Mouse (Mus musculus) ZHBTc4 (cell line): ENCODE data around the gene Flnb.

Experiments used
- DNase-seq: peaks from one replicate; pipeline ENCODE4 v3.0.0-alpha.2; 2011; ENCODE audit warnings: low read depth, low spot score

The Flnb gene

DNA sequence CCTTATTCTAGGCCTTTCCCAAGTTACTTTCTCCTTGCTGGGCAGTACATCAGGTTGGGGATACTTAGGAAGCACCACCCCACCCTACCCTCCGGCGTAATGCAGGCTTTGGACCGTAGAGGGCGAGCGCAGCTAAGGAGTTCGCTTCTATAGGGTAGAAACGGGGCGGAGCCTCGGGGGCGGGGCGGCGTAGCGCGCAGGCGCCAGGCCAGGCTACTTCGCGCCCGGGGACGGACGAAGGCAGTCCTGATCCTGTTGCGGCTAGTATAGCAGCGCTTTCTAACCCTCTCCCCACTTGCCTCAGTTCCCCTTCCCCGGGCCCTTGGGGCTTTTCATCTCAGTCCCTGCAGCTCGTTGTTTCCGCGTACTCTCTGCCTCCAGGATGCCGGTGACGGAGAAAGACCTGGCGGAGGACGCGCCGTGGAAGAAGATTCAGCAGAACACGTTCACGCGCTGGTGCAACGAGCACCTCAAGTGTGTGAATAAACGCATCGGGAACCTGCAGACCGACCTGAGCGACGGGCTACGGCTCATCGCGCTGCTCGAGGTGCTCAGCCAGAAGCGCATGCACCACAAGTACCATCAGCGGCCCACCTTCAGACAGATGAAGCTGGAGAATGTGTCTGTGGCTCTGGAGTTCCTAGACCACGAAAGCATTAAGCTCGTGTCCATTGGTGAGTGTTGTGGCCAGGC is at the start of gene Flnb:
Gene Flnb (plus strand): TSS at position 188 of the 693 bp plus-strand sequence.
- peak; percentile 99 for DNase-seq

DNA sequence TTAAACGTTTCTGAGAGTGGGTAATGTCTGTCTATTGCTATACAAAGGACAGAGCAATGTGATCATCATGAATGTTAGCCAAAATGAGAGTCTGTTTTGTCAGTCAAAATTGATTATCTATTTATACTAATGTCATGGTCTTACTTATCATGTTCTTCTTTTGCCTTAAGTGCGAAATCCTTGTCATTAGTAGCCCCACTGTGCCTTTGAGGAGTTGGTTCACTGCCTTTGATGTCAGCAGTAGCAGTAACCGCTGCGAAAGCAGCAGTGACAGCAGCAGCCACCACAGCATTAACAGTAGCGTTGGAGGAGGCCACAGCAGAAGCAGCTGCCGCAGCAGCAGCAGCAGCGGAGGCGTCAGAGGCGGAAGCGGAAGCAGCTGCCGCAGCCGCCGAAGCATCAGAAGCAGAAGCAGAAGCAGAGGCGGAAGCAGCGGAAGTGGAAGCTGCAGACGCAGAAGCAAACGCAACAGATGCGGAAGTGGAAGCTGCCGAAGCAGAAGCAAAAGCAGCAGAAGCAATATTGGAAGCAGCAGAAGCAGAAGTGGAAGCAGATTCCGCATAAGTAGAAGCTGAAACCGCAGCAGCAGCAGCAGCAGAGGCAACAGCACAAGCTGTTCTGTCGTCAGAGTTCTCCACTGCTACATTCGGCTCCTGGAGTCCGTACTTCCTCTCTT is 43.9 kb upstream of the Flnb start:
- DNase-seq, result peak; percentile 28

DNA sequence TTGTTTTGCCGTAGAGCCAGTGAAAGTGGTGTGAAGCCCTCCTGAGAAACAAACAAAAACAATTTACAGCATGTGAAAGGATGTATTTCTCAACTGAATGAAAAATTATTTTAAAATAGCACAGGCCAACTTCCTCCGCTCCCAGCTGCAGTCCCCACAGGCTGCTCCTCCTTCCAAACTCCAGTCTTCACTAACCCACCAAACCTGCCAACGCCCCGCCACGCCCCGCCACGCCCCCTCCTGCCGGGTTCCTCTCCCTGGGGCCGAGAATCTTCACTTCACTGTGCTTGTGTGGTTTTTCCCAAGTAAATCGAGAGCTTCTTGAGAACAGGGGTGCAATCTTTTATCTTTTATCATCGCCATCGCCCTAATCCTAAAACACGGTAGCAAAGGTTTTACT is 31.7 kb upstream of the Flnb start:
- DNase-seq, result no peak

DNA sequence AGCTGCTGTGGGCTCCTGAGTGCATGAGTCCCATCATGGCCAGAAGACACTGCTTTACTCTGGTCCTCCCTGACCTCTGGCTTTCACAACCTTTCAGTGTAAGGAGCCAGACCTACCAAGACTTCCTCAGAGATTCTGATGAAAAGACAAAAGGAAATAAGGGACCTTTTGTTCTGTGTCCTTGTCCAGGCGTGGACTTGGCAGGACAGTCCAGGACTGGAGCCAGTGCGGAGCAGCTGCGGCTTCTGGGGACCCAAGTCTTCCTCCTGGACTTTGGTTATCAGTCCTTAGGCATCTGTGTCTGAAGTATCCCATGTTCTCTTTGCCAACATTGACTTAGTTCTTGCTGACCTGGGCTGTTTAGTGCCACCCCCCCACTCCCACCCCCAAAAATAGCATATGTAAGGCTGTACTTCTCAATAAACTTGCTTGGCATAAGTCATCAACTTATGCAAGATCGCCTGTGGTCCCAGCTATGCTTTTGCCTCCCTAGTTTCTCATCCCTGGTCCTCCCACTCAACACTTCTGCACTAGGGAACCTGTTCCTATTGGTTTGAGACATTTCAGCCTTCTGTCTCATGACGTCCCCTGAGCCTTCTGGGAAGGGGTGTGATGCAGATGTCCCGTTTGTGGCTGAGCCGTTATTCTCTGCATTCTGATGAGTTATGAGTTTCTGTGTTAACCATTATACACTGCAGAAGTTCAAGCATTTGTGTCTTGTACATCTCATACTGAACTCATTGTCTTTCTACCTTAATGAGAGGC is 28.3 kb upstream of the Flnb start:
- no peak for DNase-seq

DNA sequence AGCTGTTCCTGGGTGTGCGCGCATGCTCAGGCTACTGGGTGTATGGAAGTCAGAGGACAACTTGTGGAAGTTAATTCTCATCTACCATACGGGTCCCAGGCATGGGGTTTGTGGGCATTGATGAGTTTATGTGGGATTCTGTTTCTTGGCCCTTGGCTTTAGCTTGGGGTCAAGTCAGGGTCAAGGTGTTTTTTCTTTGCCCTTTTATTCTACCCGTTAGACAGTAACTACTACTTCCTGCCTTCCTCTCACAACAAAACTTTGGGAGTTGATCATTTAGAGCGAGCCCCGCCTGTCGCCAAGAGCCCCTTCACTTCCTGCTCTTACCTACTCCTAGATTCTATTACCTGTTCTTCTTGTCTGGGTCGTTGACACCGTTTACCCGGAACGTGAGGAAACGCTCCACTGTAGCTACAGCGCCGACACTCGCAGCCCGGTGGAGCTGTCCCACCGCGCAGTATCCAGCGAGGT is 26.7 kb upstream of the Flnb start:
- peak; percentile 66 for DNase-seq

DNA sequence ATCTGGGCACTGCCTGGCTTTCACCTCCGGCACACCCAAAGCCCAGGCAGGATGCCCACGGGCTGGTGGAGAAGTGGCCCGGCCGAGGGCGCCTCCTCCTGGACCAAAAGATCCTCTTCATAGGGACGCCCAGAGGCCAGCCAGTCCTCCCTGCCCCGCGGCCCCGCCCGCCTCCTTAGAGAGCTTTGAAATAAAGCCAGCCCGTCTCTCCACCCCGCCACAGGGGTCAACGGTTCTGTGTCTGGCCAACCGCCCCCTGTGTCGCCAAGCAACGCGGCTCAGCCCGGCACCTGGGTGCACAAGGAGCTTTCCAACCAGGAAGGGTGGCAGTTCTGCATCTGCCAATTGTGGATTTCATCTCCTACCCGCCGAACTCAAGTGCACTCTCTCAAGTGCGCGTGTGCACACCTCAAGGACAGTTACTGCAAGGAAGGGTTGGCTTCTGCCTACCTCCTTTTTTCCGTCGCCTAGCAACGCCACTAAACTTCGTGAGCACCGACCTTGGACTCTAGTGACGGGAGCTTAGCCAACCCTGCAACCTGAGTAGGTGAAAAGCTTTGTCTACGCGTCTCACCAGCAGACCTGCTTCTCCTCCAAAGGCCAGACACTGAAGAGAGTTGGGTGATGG is 26.1 kb upstream of the Flnb start, which contains the start of gene Gm26661:
Gene Gm26661 (plus strand): TSS at position 56 of the 628 bp plus-strand sequence.
- peak; percentile 92 for DNase-seq

DNA sequence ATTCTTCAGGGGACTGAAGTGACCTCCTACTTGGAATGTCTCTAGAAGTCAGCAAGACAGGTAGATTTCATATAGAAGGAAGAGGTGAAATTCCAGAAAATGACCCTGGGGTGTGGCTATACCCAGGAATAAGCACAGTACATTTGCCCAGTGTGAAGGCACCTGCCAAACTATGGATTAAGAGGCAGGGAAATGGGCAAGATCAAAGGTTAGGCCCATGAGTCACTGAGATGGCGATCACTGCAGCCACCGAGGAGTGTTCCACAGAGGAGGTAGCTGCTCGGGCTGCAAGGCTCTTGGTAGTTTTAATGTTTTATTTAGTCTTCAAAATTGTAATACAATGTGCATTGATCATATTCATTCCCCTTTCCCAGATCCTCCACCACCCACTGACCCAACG is 21.8 kb upstream of the Flnb start:
- no peak for DNase-seq

DNA sequence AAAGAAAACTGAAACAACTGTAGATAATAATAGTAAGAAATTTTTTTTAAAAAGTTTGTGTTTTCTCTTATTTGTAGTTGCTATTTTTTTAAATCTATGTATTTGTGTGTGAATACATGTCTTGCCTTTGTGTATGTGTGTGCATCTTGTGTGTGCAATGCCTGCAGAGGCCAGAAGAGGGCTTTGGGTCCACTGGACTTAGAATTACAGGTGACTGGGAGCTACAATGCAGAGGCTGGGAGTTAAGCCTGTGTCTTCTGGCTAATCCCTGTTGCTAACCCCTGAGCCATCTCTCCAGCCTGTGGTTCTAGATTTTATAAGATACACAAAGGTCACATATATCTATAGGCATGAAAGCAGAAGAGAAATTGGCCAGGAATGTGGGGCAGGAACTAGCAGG is 17.1 kb upstream of the Flnb start:
- DNase-seq, result peak; percentile 73

DNA sequence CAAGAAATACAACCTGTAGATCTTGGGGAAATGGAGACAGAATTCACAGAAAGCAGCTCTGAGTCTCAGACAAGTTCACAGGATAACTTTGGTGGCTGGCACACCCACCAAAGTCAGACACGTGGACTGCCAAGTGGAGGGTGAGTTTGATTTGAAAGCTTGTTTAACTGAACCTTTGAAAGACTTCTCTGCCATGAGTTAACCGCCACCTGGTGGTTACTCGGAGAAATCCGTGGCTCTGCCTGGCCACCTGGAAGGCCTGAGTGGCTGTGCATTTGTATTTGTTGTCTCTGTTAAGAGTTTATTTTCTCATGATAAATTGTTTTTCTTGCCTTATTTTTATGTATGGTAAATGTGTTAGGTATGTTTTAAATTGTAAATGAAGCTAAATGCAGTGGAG is 15.9 kb upstream of the Flnb start:
- DNase-seq, result peak; percentile 78

DNA sequence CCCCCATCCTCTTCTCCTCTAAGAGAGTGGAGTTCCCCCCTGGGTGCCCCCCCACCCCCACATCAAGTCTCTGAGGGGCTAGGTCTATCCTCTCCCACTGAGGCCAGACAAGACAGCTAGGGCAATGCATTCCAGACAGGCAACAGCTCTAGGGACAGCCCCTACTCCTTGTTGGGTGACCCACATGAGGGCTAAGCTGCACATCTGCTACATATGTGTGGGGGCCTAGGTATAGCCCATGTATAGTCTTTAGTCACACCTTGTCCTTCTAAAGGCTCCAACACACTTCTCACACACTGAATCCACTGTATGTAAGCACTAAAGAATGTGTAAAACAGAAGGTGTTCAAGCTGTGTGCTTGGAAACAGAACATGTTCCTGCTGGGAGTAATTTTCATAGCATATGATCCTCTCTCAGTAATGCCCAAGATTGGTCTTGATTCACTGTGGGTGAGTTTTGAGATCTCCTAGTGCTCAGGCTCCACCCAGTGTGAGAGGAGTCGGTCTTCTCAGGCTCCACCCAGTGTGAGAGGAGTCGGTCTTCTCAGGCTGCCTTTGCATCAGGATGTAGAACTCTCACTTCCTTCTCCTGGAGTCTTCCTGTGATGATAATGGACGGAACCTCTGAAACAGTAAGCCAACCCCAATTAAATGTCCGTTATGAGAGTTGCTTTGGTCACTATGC is 13.7 kb upstream of the Flnb start:
- peak; percentile 58 for DNase-seq

DNA sequence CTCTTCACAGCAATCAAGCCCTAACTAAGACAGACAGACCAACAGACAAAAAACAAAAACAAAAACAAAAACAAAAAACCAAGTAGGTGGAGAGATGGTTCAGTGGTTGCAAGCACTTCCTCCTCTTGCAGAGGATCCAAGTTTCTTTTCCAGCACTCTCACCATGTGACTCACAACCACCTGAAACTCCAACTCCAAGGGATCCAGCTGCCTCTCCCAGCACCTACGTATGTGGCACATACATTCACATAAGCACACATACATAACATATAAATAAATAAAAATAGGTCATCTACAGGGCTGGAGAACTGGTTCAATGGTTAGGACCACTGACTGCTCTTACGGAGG is 13.2 kb upstream of the Flnb start:
- no peak for DNase-seq

DNA sequence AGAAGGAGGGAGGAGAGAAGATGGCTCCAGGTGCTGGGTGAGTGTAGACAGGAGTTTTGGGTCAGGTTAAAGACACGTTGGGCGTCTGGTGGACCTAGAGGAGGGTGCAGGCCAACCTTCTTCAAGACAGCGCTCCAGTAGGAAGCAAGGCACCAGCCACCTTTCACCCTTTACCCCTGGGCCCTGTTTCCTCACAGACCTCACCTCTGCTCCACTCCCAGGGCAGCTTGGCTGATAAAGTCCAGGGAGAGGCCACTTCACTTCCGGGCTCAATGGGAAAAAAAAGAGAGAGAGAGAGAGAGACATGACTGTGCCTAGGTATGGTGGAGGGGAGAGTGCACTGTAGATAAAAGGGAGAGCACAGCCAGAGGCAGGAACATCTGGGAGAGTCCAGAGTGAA is 10.0 kb upstream of the Flnb start:
- peak; percentile 32 for DNase-seq

DNA sequence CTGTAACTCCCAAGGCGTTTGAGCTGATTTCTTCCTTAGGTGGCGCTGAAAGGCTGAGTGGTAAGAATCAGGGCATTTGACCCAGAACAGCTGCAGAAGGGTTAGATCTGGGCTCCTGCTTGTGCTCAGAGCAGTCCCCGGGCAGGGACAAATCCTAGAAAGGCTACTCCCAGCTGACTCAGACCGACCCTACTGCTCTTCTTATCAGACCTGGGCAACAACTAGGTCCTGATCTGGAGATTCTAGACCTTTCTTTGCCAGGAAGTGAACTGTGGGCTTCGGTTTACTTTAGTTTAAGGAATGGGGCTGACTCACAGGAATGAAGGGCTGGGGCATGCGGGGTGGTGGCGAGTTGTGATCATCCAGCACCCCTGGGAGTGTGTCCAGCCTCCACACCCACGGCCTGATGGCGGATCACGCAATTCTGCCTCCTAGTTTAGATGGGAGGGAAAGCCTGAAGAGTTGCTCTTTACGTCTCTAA is 9.2 kb upstream of the Flnb start:
- DNase-seq, result peak; percentile 52

DNA sequence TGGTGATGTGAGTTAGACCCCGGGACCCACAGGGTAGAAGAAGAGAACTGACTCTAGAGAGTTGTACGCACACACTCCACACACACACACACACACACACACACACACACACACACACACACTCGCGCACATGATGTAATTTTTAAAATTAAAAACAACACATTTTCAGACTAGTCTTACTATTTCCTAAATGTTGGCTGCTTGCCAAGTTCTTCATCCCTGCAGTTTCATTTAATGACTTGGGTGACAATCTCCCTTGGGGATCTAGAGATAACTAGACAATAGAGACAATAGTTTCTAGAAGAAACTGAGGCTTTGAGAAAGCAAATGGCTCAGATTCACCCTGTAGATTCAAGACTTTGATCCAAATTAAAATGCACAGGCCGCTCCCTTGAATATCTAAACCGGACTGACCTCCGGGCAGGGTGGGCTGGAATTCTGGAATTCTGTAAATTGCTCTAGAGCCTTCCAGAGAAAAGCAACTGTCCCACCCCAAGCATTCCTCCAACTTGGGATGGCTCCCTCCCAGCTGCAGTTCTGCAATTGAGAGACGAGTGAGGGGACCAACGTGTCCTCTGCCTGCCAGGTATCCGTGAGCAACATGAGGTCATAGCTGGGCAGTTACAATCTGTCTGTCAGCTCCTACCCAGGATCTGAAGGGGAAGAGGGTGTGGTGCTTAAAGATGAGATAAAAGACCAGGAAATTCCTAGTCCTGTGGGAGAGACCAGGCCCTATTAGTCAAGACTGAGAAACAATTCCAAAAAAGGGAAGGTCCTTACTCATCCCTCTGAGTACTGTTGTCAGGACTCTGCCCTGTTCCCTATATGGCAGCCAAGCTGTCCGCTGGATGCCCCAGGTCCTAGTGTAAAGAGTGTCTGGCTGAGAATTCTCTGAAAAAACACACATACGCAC is 8.5 kb upstream of the Flnb start:
- peak; percentile 94 for DNase-seq

DNA sequence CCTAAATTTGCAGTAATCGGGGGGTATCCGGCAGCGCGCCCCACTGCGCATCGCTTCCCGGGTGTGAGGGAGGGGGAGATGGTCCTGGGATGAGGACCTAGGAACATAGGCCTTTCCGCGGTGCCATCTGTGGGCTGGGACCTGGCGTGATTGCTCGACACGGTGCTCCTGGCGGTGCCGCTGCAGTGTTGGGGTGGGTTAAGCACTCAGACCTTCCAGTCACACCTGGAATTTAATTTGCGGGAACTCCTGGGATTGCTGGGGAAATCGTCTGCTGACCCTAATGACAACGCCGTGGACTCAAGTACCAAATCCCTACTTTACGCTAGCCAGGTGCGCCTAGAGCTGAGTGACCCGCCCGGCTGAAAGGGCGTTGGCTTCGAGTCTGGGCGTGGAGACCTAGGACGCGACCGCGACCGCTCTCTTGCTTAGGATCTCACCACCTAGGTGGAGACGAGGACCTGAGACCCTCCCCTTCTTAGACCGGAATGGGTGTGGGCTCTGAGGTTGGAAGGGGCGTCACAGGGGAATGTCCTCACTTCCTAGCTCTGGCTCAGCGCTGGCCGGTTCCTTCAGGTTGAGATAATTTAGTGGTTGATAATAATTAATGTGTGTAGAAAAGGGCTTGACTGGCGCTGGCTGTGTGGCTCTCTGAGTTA is 835 bp downstream of the Flnb start:
- DNase-seq, result peak; percentile 76

DNA sequence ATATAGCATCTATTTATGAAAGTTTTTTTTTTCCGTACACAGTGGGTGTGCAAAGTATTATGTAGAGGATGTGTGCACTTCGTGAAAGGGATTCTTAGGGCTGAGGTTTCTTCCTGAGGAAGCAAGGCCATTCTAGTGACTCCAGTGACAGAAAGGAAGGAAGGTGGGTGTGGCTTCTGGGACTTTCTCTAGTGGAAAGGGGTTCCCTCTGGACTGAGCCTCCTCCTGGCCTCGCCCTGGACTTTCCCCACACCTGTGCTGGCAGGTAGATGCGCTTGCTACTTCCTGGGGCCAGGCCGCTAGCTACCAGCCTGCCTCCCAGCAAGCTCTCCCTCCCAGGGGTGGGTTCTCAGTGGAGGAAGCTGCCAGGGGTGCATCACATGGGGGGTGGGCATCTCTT is 1.7 kb downstream of the Flnb start:
- no peak for DNase-seq

DNA sequence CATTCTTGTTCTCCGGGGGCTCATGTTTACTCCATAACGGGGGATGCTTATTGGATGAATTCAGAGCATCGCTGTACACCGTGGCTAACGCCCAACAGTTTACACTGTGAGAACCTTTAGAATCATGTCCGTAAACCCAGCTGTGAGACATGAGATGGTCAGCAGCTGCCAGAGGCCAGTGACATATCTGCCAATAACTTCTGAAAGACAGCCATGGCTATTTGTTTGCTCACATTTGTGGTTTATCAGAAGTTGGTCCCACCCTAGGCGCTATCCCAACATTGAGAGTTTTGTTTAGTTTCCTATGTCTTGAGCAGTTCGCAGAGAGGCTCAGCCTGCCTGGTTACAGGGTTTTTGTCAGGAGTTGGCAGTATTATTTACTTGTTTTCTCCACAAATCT is 3.6 kb downstream of the Flnb start:
- no peak for DNase-seq

DNA sequence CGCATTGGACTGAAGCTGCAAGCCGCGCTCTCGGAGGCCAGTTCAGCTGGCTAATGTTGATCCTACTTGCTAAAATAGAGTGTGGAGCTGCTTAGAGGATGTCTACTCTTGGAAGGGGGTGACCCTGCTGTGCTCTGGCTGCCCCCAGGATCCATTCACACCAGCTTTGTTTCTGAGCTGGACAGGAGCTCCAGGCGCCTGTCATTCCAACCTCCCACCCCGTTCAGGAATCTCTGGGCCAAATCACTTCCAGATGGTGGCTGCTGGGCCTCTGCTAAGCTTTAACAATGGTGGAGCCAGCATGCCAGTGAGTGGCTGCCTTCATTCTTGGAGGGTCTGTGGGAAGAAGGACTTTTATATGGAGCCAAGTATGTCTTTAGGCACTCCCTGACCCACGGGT is 4.9 kb downstream of the Flnb start:
- DNase-seq, result peak; percentile 55

DNA sequence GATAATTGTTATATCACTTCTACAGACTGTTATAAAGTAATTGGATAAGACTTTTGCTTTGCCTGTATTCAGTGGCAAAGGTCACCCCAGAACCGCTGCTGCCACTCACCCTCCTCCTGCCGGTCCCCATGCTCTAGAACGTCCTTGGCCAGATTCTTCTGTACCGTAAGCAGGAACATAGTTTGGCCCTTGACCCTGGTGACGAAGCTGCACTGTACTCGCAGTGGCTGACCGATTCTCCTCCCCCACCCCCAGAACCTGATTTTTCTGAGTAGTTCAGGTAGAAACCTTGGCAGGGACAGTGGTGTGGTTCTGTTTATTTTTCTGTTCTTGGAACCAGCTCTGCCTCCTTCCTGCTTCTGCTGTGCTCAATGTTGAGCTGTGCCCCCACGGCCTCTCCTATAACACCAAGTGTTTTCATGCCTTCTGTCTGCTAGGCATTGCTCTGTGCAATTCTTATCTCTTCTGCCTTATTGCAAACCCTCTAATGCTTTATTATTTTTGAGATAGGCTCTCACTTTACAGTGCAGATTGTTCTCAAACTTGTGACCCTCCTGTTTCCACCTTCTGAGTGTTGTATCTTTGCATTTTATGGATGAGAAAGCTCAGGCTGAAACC is 7.0 kb downstream of the Flnb start:
- DNase-seq, result no peak
